Mouse (Mus musculus): ENCODE data around the gene Tollip.
A peak's percentile ranks its signal among the peaks of the same experiment; 100 is the strongest.
"Not testable (repeated sequence)": the region's sequence is repeated elsewhere in the genome, so short reads cannot be mapped to it uniquely, and the experiment has no call there.

The Tollip gene

GRCm38 (mm10) chr7:141928642-141929041, 10.3 kb upstream of the Tollip start:
- no peak for DNase-seq (ENCODE audit: low read depth)

- peak; percentile 76 for DNase-seq (ENCODE audit: low read depth)
Observed at GRCm38 (mm10) chr7:141924917-141925316, 6.6 kb upstream of the Tollip start.

- not testable (repeated sequence) for DNase-seq (ENCODE audit: low read depth)
Observed at GRCm38 (mm10) chr7:141924121-141924520, 5.8 kb upstream of the Tollip start.

GRCm38 (mm10) chr7:141911305-141911704, 7.0 kb downstream of the Tollip start:
- no peak for DNase-seq (ENCODE audit: low read depth)

- DNase-seq (ENCODE audit: low read depth) = no peak
Observed at GRCm38 (mm10) chr7:141908591-141908990, 9.7 kb downstream of the Tollip start.

- DNase-seq (ENCODE audit: low read depth) = no peak
Observed at GRCm38 (mm10) chr7:141902791-141903190, 15.5 kb downstream of the Tollip start.

GRCm38 (mm10) chr7:141902269-141902729, 16.0 kb downstream of the Tollip start:
- peak; percentile 100 for DNase-seq (ENCODE audit: low read depth)

GRCm38 (mm10) chr7:141901825-141902224, 16.5 kb downstream of the Tollip start:
- no peak for DNase-seq (ENCODE audit: low read depth)

- DNase-seq (ENCODE audit: low read depth) = no peak
Observed at GRCm38 (mm10) chr7:141892151-141892550, 26.2 kb downstream of the Tollip start.

GRCm38 (mm10) chr7:141878813-141879212, 39.5 kb downstream of the Tollip start:
- DNase-seq (ENCODE audit: low read depth) = no peak

GRCm38 (mm10) chr7:141874891-141875290, 43.4 kb downstream of the Tollip start:
- no peak for DNase-seq (ENCODE audit: low read depth)

- no peak for DNase-seq (ENCODE audit: low read depth)
Observed at GRCm38 (mm10) chr7:141870553-141870952, 47.8 kb downstream of the Tollip start.

GRCm38 (mm10) chr7:141869644-141870043, 48.7 kb downstream of the Tollip start:
- no peak for DNase-seq (ENCODE audit: low read depth)

- no peak for DNase-seq (ENCODE audit: low read depth)
Observed at GRCm38 (mm10) chr7:141861046-141861445, 57.3 kb downstream of the Tollip start.

- no peak for DNase-seq (ENCODE audit: low read depth)
Observed at GRCm38 (mm10) chr7:141840354-141840753, 78.0 kb downstream of the Tollip start.

- DNase-seq (ENCODE audit: low read depth) = no peak
Observed at GRCm38 (mm10) chr7:141838779-141839178, 79.5 kb downstream of the Tollip start, which contains the start of gene Muc5b. Gene Muc5b (plus strand): TSS chr7:141839070.

GRCm38 (mm10) chr7:141836423-141836822, 81.9 kb downstream of the Tollip start:
- DNase-seq (ENCODE audit: low read depth) = no peak

- no peak for DNase-seq (ENCODE audit: low read depth)
Observed at GRCm38 (mm10) chr7:141835941-141836340, 82.4 kb downstream of the Tollip start.

Measured in induced T-regulatory cell, adult 2 months (primary cell).